Mouse (Mus musculus): ENCODE measurements around the gene Sept1. TPM values are rescaled to one million over a fixed set of nuclear protein-coding genes. Genes with fewer than 3 reads are reported as not detected.

The Sept1 gene
- polyA plus RNA-seq, 1 experiment from 2014 or later, result 15.8 TPM

DNA sequence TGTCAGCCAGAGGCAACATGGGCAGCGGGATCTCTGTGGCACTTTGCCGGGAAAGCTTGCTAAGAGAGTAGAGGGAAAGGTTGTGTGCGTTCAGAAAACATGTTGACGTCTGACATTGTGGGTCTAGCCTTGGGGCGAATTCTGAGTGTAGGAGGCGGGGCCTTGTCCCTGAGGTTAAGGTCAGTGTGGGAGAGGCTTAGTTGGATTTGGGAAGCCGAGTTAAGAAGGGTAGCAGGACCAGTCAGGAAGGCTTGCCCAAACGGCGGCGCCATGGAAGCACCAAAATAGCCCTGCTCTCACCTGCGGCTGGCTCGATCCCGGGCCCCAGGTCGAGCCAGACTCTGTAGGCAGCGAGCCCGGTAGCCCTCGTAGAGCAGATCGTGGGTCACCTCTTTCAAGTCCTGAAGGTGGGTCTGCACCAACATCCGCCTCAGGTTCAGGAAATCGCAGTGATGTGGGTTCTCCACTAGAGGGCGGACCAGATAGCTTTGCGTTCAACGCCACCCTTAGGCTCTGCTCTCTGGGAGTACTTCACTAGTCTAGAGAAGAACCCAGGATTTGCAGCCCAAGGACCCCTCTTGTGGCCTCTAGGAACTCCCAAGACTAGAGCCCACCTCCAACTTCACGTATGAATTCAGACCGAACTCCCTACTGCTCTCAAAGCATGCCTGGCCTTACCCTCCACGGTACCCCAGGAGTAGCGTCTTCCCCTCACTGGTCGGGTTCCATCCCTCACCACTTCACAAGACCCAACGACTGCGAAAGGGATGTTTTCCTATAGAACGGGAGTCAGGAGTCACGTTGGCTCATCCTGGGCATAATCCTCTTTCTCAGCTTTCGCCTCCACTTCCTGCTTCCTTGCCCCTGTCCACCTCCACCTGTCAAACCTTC is 17.7 kb downstream of the Sept1 start:
- Histone ChIP-seq H3K9me3 (replicated peaks) (no peaks in the 10 kb centered on the region), H3K4me1 (peaks cover 8% of the 10 kb centered on the region), H3K4me3 (replicated peaks) (peak overlapping the region; percentile 25), H3K36me3 (no peaks in the 10 kb centered on the region), H3K27me3 (replicated peaks) (peaks cover 10% of the 10 kb centered on the region), H3K4me2 (peak overlapping the region; percentile 54), H3K27ac (replicated peaks) (no peak overlapping the region), H3K9ac (replicated peaks) (peak overlapping the region; percentile 23; the same call in 1 of the 2 replicates)
- 25% methylated on average over 33 of the region's 33 CpGs for WGBS
- ATAC-seq (ENCODE audit: low FRiP score), result peak; percentile 43; the same call in 1 of the 2 replicates

DNA sequence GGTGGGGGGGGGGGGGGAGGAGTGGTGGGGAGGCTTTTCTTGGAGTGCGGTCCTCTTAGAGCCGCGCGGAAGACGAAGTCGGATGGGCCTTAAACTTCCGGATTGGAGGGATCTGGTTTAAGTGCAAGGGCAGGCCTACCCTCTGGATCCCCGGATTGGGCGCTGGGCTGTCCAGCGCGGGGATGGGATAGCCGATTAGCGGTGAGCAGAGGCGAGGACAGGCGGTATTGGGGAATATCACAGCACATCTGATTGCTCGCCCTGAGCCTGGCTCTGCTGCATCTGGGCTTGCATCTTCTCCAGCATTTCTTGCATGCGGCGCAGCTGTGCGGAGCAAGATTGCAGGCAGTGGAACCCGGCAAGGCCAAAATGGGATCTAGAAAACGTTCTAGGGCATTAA is 18.4 kb downstream of the Sept1 start:
- H3K27ac ChIP-seq (replicated peaks), result no peak overlapping the region
- no peaks in the 10 kb centered on the region for H3K36me3 ChIP-seq
- peak overlapping the region; percentile 54 for H3K4me2 ChIP-seq
- WGBS, result 29% methylated on average over 21 of the region's 21 CpGs
- H3K4me1 ChIP-seq, result peaks cover 13% of the 10 kb centered on the region
- ATAC-seq (ENCODE audit: low FRiP score), result no peak
- no peaks in the 10 kb centered on the region for H3K9me3 ChIP-seq (replicated peaks)
- H3K4me3 ChIP-seq (replicated peaks), result peak overlapping the region; percentile 25; the same call in 1 of the 2 replicates
- H3K9ac ChIP-seq (replicated peaks), result 0 out of 2 replicates have a peak overlapping the region, but pooled peaks have one; percentile 30
- peaks cover 10% of the 10 kb centered on the region for H3K27me3 ChIP-seq (replicated peaks)

- Histone ChIP-seq H3K27me3 (replicated peaks) (peaks cover 10% of the 10 kb centered on the region), H3K4me3 (replicated peaks) (no peak overlapping the region), H3K9ac (replicated peaks) (no peak overlapping the region), H3K9me3 (replicated peaks) (no peaks in the 10 kb centered on the region), H3K27ac (replicated peaks) (no peak overlapping the region), H3K36me3 (no peaks in the 10 kb centered on the region), H3K4me2 (peak overlapping the region; percentile 54; the same call in 1 of the 2 replicates), H3K4me1 (peaks cover 16% of the 10 kb centered on the region)
- whole genome bisulfite sequencing, result 51% methylated on average over 12 of the region's 12 CpGs
- ATAC-seq (ENCODE audit: low FRiP score), result no peak
These were observed 19.0 kb downstream of the Sept1 start for GRCm38 (mm10) chr7:127213930-127214329.

DNA sequence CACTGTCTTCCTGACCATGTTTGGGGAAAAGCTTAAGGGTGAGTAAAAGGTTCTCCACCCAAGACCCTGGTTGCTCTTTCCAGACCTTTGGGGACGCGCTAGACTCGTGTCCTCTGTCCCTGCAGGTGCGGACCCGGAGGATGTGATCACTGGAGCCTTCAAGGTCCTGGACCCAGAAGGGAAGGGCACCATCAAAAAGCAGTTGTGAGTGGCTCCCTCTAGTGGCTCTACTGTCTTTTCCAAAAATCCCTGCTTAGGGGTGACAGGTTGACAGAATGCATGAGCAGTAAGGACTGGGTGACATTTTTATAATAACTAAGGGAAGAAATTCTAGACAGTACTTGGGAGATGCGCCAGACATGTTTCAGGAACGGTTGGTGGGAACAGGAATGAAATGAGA is 19.4 kb downstream of the Sept1 start:
- no peak overlapping the region for H3K9ac ChIP-seq (replicated peaks)
- ATAC-seq (ENCODE audit: low FRiP score), result no peak
- WGBS, result 46% methylated on average over 7 of the region's 7 CpGs
- no peaks in the 10 kb centered on the region for H3K9me3 ChIP-seq (replicated peaks)
- H3K27ac ChIP-seq (replicated peaks), result no peak overlapping the region
- H3K4me1 ChIP-seq, result peaks cover 16% of the 10 kb centered on the region
- no peaks in the 10 kb centered on the region for H3K36me3 ChIP-seq
- H3K4me2 ChIP-seq, result no peak overlapping the region
- peaks cover 10% of the 10 kb centered on the region for H3K27me3 ChIP-seq (replicated peaks)
- H3K4me3 ChIP-seq (replicated peaks), result no peak overlapping the region

DNA sequence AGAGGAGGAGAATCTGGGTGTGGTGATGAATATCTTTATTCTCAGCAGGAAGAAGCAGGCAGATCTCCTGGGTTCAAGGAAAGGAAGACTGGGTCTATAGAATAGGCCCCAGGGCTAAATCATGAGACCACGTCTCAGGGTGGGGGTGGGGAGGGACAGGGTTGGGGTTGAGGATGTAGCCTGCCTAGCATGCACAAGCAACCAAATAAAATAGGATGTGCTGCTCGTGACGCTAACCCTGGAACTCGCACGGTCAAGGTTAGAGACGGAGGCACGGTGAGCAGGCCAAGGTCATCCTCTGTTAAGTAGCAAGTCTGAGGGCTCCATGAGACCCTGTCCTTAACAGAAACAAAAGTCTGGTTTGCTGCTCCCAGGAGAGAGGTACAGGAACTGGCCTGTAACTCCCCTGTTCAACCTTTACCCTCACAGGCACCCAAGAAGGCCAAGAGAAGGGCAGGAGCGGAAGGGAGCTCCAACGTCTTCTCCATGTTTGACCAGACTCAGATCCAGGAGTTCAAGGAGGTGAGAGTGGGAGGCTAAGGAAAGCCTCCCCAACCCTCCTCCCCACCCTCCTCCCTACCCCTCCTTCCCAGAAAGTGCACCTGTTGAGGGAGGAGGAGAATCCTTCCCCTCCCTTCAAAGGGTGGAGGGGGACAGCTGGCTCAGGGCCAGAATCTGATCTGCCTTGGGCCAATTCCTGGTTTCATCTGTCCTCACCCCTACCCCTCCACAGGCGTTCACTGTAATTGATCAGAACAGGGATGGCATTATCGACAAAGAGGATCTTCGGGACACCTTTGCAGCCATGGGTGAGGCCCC is 20.3 kb downstream of the Sept1 start:
- H3K4me1 ChIP-seq, result peaks cover 16% of the 10 kb centered on the region
- ATAC-seq (ENCODE audit: low FRiP score), result no peak
- H3K9me3 ChIP-seq (replicated peaks), result no peaks in the 10 kb centered on the region
- no peak overlapping the region for H3K4me2 ChIP-seq
- H3K27ac ChIP-seq (replicated peaks), result no peak overlapping the region
- no peaks in the 10 kb centered on the region for H3K36me3 ChIP-seq
- 93% methylated on average over 12 of the region's 12 CpGs for WGBS
- H3K9ac ChIP-seq (replicated peaks), result no peak overlapping the region
- H3K27me3 ChIP-seq (replicated peaks), result peaks cover 10% of the 10 kb centered on the region
- no peak overlapping the region for H3K4me3 ChIP-seq (replicated peaks)

- Histone ChIP-seq H3K27ac (replicated peaks) (no peak overlapping the region), H3K4me3 (replicated peaks) (no peak overlapping the region), H3K4me2 (no peak overlapping the region), H3K4me1 (peaks cover 28% of the 10 kb centered on the region), H3K36me3 (no peaks in the 10 kb centered on the region), H3K9me3 (replicated peaks) (no peaks in the 10 kb centered on the region), H3K27me3 (replicated peaks) (peaks cover 10% of the 10 kb centered on the region), H3K9ac (replicated peaks) (no peak overlapping the region)
- ATAC-seq (ENCODE audit: low FRiP score), result no peak
- WGBS, result 67% methylated on average over 5 of the region's 5 CpGs
These were observed 21.8 kb downstream of the Sept1 start for GRCm38 (mm10) chr7:127211014-127211745.

DNA sequence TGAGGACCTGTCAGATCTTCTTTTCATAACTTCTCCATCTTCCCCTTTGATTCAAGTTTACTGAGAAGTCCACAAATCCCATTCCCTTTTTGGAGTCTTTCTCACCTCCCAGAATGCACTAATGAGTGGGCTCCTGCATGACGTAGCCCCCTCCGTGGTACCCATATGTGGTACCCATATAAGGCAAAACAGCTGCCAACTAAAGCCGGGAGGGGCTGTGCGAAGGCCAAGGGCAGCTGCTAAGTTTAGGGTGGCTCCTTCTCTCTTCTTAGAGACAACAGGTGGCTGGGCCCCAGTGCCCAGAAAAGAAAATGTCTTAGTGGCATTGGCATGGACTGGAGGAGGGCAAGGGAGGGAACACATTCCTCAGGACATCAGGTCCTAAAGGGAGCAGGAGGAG is 22.7 kb downstream of the Sept1 start:
- 94% methylated on average over 4 of the region's 4 CpGs for WGBS
- peaks cover 10% of the 10 kb centered on the region for H3K27me3 ChIP-seq (replicated peaks)
- ATAC-seq (ENCODE audit: low FRiP score), result no peak
- no peak overlapping the region for H3K4me3 ChIP-seq (replicated peaks)
- H3K36me3 ChIP-seq, result peaks cover 2% of the 10 kb centered on the region; the same call in 1 of the 2 replicates
- no peaks in the 10 kb centered on the region for H3K9me3 ChIP-seq (replicated peaks)
- no peak overlapping the region for H3K4me2 ChIP-seq
- no peak overlapping the region; the same call in 1 of the 2 replicates for H3K27ac ChIP-seq (replicated peaks)
- H3K4me1 ChIP-seq, result peaks cover 32% of the 10 kb centered on the region
- no peak overlapping the region for H3K9ac ChIP-seq (replicated peaks)

DNA sequence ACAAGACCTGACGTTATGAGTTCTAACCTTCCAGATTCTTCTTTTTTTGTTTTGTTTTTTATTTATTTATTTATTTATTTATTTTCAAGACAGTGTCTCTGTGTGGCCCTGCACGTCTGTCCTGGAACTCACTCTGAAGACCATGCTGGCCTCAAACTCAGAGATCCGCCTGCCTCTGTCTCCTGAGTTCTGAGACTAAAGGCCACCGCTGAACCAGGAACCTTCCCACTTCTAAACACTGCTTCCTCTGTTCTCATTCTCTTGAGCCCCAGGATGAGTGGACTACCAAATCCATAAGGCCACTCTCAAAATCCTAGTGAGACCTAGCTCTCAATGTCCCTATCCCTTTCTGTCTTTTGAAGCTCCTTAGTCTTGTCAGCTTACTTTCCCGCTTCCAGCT is 23.1 kb downstream of the Sept1 start:
- Histone ChIP-seq H3K9me3 (replicated peaks) (no peaks in the 10 kb centered on the region), H3K9ac (replicated peaks) (no peak overlapping the region), H3K27ac (replicated peaks) (peak overlapping the region; percentile 85), H3K4me1 (peaks cover 32% of the 10 kb centered on the region), H3K4me3 (replicated peaks) (no peak overlapping the region), H3K27me3 (replicated peaks) (peaks cover 10% of the 10 kb centered on the region), H3K4me2 (peak overlapping the region; percentile 65), H3K36me3 (peaks cover 6% of the 10 kb centered on the region; the same call in 1 of the 2 replicates)
- WGBS, result 82% methylated on average over 5 of the region's 5 CpGs
- ATAC-seq (ENCODE audit: low FRiP score), result no peak

DNA sequence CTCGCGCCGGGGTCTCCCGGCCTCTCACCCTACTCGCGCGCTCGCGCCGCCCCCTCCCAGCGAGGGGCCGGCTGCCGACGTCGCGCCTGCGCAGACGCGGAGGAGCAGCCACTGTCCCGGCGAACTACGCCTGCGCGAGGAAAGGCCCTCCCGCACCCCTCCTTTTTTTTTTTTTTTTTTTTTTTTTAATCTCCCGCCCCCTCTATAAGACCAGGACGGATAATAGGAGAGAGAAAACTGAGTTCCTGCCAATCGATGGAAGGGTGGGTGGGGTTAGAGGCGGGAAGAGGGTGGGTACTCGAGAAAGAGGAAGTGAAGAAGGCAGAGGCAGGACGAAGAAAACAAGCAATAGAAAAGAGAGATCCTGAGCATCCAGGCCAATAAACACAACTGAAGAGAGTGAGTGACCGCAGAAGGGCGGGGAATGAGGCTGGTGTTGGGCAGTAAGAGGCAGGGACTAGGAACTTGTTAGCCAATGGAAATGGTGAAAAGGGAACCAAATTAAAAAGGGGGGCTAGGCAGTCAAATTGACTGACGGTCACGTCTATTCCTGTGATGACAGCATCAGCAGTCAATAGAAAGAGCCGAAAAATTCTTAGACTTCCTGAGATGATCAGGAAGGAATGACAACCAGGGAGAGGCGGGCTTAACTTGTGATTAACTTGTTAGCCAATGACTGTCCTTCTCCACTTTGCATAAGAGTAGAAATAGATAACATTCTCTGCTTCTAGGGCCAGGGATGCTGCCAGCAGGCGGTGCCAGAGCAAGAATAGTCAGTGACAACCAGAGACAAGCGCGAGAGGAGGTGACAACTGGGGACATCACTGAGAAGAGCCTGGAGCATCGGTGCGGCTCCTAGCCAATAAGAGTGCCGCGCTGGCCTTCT is 24.1 kb downstream of the Sept1 start, which contains the start of gene Mylpf:
Gene Mylpf (plus strand): TSS at position 338 of the 886 bp plus-strand sequence.
- peak; percentile 95 for ATAC-seq (ENCODE audit: low FRiP score)
- Histone ChIP-seq H3K4me3 (replicated peaks) (peak within 1 kb of the TSS; percentile 97), H3K9ac (replicated peaks) (peak within 1 kb of the TSS; percentile 88), H3K4me2 (peak within 1 kb of the TSS; percentile 90), H3K36me3 (peaks cover 7% of the 10 kb centered on the region), H3K27ac (replicated peaks) (peak within 1 kb of the TSS; percentile 85), H3K4me1 (peaks cover 36% of the 10 kb centered on the region), H3K27me3 (replicated peaks) (peaks cover 3% of the 10 kb centered on the region), H3K9me3 (replicated peaks) (no peaks in the 10 kb centered on the region)
- under 1% methylated on average over 44 of the region's 44 CpGs for WGBS

GRCm38 (mm10) chr7:127208295-127208552 is 24.7 kb downstream of the Sept1 start, which contains the start of gene Tbc1d10b:
Gene Tbc1d10b, minus strand, starts transcription at chr7:127208468.
- H3K4me1 ChIP-seq, result peaks cover 36% of the 10 kb centered on the region
- H3K4me2 ChIP-seq, result peak within 1 kb of the TSS; percentile 90
- WGBS, result 0% methylated on average over 5 of the region's 44 CpGs
- no peaks in the 10 kb centered on the region for H3K9me3 ChIP-seq (replicated peaks)
- peak within 1 kb of the TSS; percentile 88 for H3K9ac ChIP-seq (replicated peaks)
- no peak; the same call in 1 of the 2 replicates for ATAC-seq (ENCODE audit: low FRiP score)
- H3K36me3 ChIP-seq, result peaks cover 13% of the 10 kb centered on the region
- H3K27me3 ChIP-seq (replicated peaks), result no peaks in the 10 kb centered on the region
- peak within 1 kb of the TSS; percentile 85 for H3K27ac ChIP-seq (replicated peaks)
- peak within 1 kb of the TSS; percentile 97 for H3K4me3 ChIP-seq (replicated peaks)

Measured in neural tube, embryonic 15.5 days (tissue).